Mouse (Mus musculus): ENCODE data around the gene Chst8. TPM values are rescaled to one million over a fixed set of nuclear protein-coding genes. Genes with fewer than 3 reads are reported as not detected.

Chst8 gene
- polyA plus RNA-seq, 1 experiment from 2014 or later, result 2.4 TPM

- Histone ChIP-seq H3K9me3 (no peaks in the 10 kb centered on the region), H3K36me3 (no peaks in the 10 kb centered on the region), H3K9ac (no peak overlapping the region), H3K4me3 (replicated peaks) (no peak overlapping the region), H3K27ac (peak overlapping the region; percentile 67), H3K27me3 (replicated peaks) (0 out of 2 replicates have a peak, but pooled peaks cover 3% of the 10 kb centered on the region), H3K4me2 (peak overlapping the region; percentile 32), H3K4me1 (peaks cover 15% of the 10 kb centered on the region)
- peak; percentile 36 for ATAC-seq (ENCODE audit: insufficient read depth, low FRiP score, low read depth)
- 6% methylated on average over 11 of the region's 11 CpGs for WGBS
These were observed 13.8 kb downstream of the Chst8 start for GRCm38 (mm10) chr7:34798441-34799403.

- WGBS, result 4% methylated on average over 12 of the region's 12 CpGs
- Histone ChIP-seq H3K9ac (no peak overlapping the region), H3K4me2 (peak overlapping the region; percentile 32; the same call in 1 of the 2 replicates), H3K4me1 (peaks cover 15% of the 10 kb centered on the region), H3K27ac (peak overlapping the region; percentile 67; the same call in 1 of the 2 replicates), H3K9me3 (no peaks in the 10 kb centered on the region), H3K27me3 (replicated peaks) (0 out of 2 replicates have a peak, but pooled peaks cover 3% of the 10 kb centered on the region), H3K4me3 (replicated peaks) (no peak overlapping the region), H3K36me3 (no peaks in the 10 kb centered on the region)
- ATAC-seq (ENCODE audit: insufficient read depth, low FRiP score, low read depth), result peak; percentile 82
These were observed 14.5 kb downstream of the Chst8 start for GRCm38 (mm10) chr7:34798039-34798438.

DNA sequence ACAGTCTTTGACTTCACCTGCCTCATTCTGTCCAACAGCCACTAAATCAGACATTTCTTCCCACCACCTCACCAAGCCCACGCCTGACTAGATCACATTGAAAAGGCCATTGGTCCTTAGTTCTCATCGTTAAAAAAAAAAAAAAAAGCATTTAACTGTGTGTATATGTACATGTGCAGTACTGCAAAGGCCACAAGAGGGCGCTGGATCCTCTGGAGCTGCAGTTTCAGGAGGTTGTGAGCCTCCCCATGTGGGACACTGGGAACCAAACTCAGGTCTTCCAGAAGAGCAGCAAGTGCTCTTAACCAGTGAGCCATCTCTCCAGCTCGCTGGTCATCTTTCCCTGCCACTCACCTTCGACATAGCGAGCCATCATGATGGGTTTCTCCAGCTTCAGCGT lies 22.1 kb downstream of the Chst8 start:
- no peak overlapping the region for H3K27ac ChIP-seq
- ATAC-seq (ENCODE audit: insufficient read depth, low FRiP score, low read depth), result no peak
- 71% methylated on average over 7 of the region's 7 CpGs for WGBS
- H3K9ac ChIP-seq, result no peak overlapping the region
- H3K4me3 ChIP-seq (replicated peaks), result no peak overlapping the region
- H3K27me3 ChIP-seq (replicated peaks), result no peaks in the 10 kb centered on the region
- H3K9me3 ChIP-seq, result no peaks in the 10 kb centered on the region
- no peak overlapping the region for H3K4me2 ChIP-seq
- H3K36me3 ChIP-seq, result no peaks in the 10 kb centered on the region
- no peaks in the 10 kb centered on the region for H3K4me1 ChIP-seq

DNA sequence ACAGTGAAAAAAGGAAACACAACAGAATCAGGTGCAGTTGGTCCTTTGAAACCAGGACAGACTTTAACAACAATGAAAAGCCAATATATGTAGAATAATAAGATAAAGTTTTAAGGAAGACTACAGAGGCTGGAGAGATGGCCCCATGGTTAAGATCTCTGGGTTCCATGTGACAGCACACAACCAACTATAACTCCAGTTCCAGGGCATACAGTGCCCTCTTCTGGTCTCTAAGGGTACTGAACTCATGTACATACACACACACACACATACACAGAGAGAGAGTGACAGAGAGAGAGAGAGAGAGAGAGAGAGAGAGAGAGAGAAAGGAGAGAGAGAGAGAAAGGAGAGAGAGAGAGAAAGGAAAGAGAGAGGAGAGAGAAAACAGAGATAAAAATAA lies 25.3 kb downstream of the Chst8 start:
- H3K4me2 ChIP-seq, result no peak overlapping the region
- H3K27ac ChIP-seq, result no peak overlapping the region
- no peaks in the 10 kb centered on the region for H3K27me3 ChIP-seq (replicated peaks)
- H3K4me1 ChIP-seq, result no peaks in the 10 kb centered on the region
- H3K9ac ChIP-seq, result no peak overlapping the region
- H3K9me3 ChIP-seq, result no peaks in the 10 kb centered on the region
- no peaks in the 10 kb centered on the region for H3K36me3 ChIP-seq
- no peak overlapping the region for H3K4me3 ChIP-seq (replicated peaks)
- ATAC-seq (ENCODE audit: insufficient read depth, low FRiP score, low read depth), result no peak

GRCm38 (mm10) chr7:34785052-34785451 lies 27.5 kb downstream of the Chst8 start:
- WGBS, result 58% methylated on average over 6 of the region's 6 CpGs
- H3K4me2 ChIP-seq, result no peak overlapping the region
- H3K4me1 ChIP-seq, result no peaks in the 10 kb centered on the region
- no peak for ATAC-seq (ENCODE audit: insufficient read depth, low FRiP score, low read depth)
- no peaks in the 10 kb centered on the region for H3K9me3 ChIP-seq
- no peak overlapping the region for H3K4me3 ChIP-seq (replicated peaks)
- H3K36me3 ChIP-seq, result no peaks in the 10 kb centered on the region
- H3K9ac ChIP-seq, result no peak overlapping the region
- no peaks in the 10 kb centered on the region for H3K27me3 ChIP-seq (replicated peaks)
- no peak overlapping the region for H3K27ac ChIP-seq

DNA sequence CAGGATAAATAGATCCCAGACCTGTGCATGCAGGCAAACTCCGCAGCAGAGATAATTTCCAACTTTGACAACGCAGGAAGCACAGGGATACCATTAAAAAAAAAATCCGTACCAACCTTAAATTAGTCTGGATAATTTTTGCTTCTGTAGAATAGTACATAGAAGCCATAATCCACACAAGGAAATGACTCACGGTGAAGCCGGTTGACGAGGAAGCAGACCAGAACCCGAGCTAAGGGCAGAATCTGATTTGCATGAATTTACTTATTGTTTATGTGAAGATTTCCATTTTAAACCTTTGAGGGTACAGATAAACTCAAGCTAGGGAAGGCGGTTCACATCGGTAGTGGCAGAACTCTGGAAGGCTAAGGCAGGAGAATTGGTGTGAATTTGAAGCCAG lies 28.0 kb downstream of the Chst8 start:
- H3K4me1 ChIP-seq, result no peaks in the 10 kb centered on the region
- H3K36me3 ChIP-seq, result no peaks in the 10 kb centered on the region
- H3K27me3 ChIP-seq (replicated peaks), result no peaks in the 10 kb centered on the region
- WGBS, result 71% methylated on average over 9 of the region's 9 CpGs
- no peak overlapping the region for H3K4me2 ChIP-seq
- no peak overlapping the region for H3K4me3 ChIP-seq (replicated peaks)
- no peak overlapping the region for H3K27ac ChIP-seq
- H3K9ac ChIP-seq, result no peak overlapping the region
- H3K9me3 ChIP-seq, result no peaks in the 10 kb centered on the region
- no peak for ATAC-seq (ENCODE audit: insufficient read depth, low FRiP score, low read depth)

DNA sequence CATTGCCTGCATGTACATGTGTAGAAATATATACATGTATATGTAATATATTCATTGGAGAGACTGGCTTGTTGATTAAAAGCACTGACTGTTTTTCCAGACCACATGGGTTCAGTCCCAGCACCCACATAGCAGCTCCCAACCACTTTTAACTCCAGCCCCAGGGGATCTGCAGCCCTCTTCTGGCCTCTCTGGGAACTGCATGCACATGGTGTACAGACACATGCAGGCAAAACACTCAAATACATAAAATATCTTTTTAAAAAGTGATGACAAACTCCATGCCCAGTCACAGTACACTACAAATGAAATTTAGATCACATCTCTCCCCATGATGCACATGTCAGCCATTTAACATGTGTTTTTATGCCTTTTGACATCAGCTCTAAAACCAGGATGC lies 30.5 kb downstream of the Chst8 start:
- ATAC-seq (ENCODE audit: insufficient read depth, low FRiP score, low read depth), result no peak
- H3K4me1 ChIP-seq, result no peaks in the 10 kb centered on the region
- no peak overlapping the region for H3K9ac ChIP-seq
- H3K27ac ChIP-seq, result no peak overlapping the region
- no peak overlapping the region for H3K4me2 ChIP-seq
- H3K4me3 ChIP-seq (replicated peaks), result no peak overlapping the region
- H3K36me3 ChIP-seq, result no peaks in the 10 kb centered on the region
- H3K9me3 ChIP-seq, result no peaks in the 10 kb centered on the region
- H3K27me3 ChIP-seq (replicated peaks), result no peaks in the 10 kb centered on the region

GRCm38 (mm10) chr7:34781217-34781616 lies 31.3 kb downstream of the Chst8 start:
- Histone ChIP-seq H3K27me3 (replicated peaks) (no peaks in the 10 kb centered on the region), H3K9ac (no peak overlapping the region), H3K4me2 (no peak overlapping the region), H3K9me3 (no peaks in the 10 kb centered on the region), H3K4me3 (replicated peaks) (no peak overlapping the region), H3K36me3 (no peaks in the 10 kb centered on the region), H3K27ac (no peak overlapping the region), H3K4me1 (no peaks in the 10 kb centered on the region)
- 88% methylated on average over 2 of the region's 2 CpGs for WGBS
- no peak for ATAC-seq (ENCODE audit: insufficient read depth, low FRiP score, low read depth)

DNA sequence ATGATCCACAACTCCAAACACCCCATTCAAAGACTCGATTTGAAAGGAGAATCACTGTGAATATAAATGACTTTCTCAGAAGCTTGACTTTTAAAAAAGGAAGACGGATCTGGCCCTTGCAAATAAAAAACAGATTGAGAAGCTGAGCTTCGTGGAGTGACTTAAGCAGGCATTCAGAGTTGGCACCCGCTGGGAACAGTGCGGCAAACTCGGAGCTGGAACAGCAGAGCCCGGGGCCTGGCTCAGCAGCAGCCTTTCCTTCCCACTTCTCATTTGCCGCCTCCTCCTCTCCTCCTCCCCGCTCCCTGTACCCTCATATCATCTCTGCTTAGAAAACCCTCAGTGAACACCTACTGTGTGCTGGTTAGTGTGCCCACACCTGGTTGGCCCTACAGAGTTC lies 34.1 kb downstream of the Chst8 start:
- H3K27me3 ChIP-seq (replicated peaks), result no peaks in the 10 kb centered on the region
- no peaks in the 10 kb centered on the region for H3K36me3 ChIP-seq
- H3K4me2 ChIP-seq, result no peak overlapping the region
- no peak overlapping the region for H3K4me3 ChIP-seq (replicated peaks)
- H3K9me3 ChIP-seq, result no peaks in the 10 kb centered on the region
- no peak overlapping the region for H3K27ac ChIP-seq
- H3K9ac ChIP-seq, result no peak overlapping the region
- no peak for ATAC-seq (ENCODE audit: insufficient read depth, low FRiP score, low read depth)
- no peaks in the 10 kb centered on the region for H3K4me1 ChIP-seq
- WGBS, result 41% methylated on average over 9 of the region's 9 CpGs

- Histone ChIP-seq H3K36me3 (no peaks in the 10 kb centered on the region), H3K4me1 (no peaks in the 10 kb centered on the region), H3K27me3 (replicated peaks) (no peaks in the 10 kb centered on the region), H3K27ac (no peak overlapping the region), H3K9ac (no peak overlapping the region), H3K9me3 (no peaks in the 10 kb centered on the region), H3K4me3 (replicated peaks) (no peak overlapping the region), H3K4me2 (no peak overlapping the region)
- WGBS, result 83% methylated on average over 12 of the region's 12 CpGs
- ATAC-seq (ENCODE audit: insufficient read depth, low FRiP score, low read depth), result no peak
These were observed 36.9 kb downstream of the Chst8 start for GRCm38 (mm10) chr7:34775659-34776058.

DNA sequence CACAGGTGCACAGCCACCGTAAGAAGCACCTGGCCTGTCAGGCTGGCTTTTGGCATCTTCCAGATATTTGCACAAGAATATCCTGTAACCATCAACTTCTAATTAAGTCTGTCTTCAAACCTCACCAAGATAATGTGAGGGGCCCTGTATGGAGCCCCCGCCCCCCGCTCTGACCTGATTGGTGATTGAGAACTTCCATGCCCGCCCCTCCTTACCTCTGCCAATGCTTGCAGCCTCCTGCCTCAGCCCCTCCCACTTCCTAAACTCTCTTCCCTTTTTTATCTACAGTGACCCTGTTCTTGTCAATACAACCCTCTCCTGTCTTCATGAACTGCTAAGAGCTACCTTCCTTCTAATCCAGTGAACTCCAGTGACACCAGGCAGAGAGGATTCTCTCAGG lies 37.6 kb downstream of the Chst8 start:
- Histone ChIP-seq H3K36me3 (no peaks in the 10 kb centered on the region), H3K4me1 (no peaks in the 10 kb centered on the region), H3K9me3 (no peaks in the 10 kb centered on the region), H3K27ac (no peak overlapping the region), H3K4me3 (replicated peaks) (no peak overlapping the region), H3K27me3 (replicated peaks) (no peaks in the 10 kb centered on the region), H3K9ac (no peak overlapping the region), H3K4me2 (no peak overlapping the region)
- 72% methylated on average over 4 of the region's 4 CpGs for WGBS
- ATAC-seq (ENCODE audit: insufficient read depth, low FRiP score, low read depth), result no peak

GRCm38 (mm10) chr7:34774020-34774419 lies 38.5 kb downstream of the Chst8 start:
- H3K27me3 ChIP-seq (replicated peaks), result no peaks in the 10 kb centered on the region
- no peak for ATAC-seq (ENCODE audit: insufficient read depth, low FRiP score, low read depth)
- H3K4me2 ChIP-seq, result no peak overlapping the region
- 29% methylated on average over 13 of the region's 13 CpGs for WGBS
- no peaks in the 10 kb centered on the region for H3K9me3 ChIP-seq
- no peaks in the 10 kb centered on the region for H3K36me3 ChIP-seq
- H3K4me1 ChIP-seq, result no peaks in the 10 kb centered on the region
- H3K27ac ChIP-seq, result no peak overlapping the region
- no peak overlapping the region for H3K4me3 ChIP-seq (replicated peaks)
- no peak overlapping the region for H3K9ac ChIP-seq

Data from stomach, embryonic 15.5 days (tissue).